Mouse (Mus musculus) limb, embryonic 12.5 days (tissue): ENCODE results near the gene Tigar. TPM values are rescaled to one million over a fixed set of nuclear protein-coding genes. Genes with fewer than 3 reads are reported as not detected.

ENCODE experiments used
- ATAC-seq: fragments of 200-750 bp; cut with Nextera tagmentation; 2 replicates; pipeline ENCODE4 v1.8.0; 2017; ENCODE audit warnings: low read depth, moderate TSS enrichment; ENCODE audit not compliant: insufficient number of reproducible peaks, insufficient read depth, low FRiP score, low TSS enrichment
- H3K27ac ChIP-seq: fragments of 300-500 bp; sonication (generic); 2 replicates; pipeline ENCODE4 v1.5.1; 2016; ENCODE audit warnings: mild to moderate bottlenecking, moderate library complexity
- H3K27me3 ChIP-seq: fragments of 300-500 bp; sonication (generic); 2 replicates; pipeline ENCODE4 v1.6.1; 2016; ENCODE audit warnings: mild to moderate bottlenecking, moderate library complexity
- H3K36me3 ChIP-seq: fragments of 300-500 bp; sonication (generic); 2 replicates; pipeline ENCODE4 v1.6.1; 2016; ENCODE audit warnings: mild to moderate bottlenecking, moderate library complexity
- H3K4me1 ChIP-seq: fragments of 300-500 bp; sonication (generic); replicated peaks from 2 replicates; pipeline ENCODE4 v1.6.1; 2016
- H3K4me2 ChIP-seq: fragments of 300-500 bp; sonication (generic); 2 replicates; pipeline ENCODE4 v1.6.1; 2016; ENCODE audit warnings: mild to moderate bottlenecking, moderate library complexity
- H3K4me3 ChIP-seq: fragments of 300-500 bp; sonication (generic); replicated peaks from 2 replicates; pipeline ENCODE4 v1.5.1; 2016; ENCODE audit warnings: mild to moderate bottlenecking
- H3K9ac ChIP-seq: fragments of 300-500 bp; sonication (generic); replicated peaks from 2 replicates; pipeline ENCODE4 v1.6.1; 2016; ENCODE audit warnings: mild to moderate bottlenecking, moderate library complexity
- H3K9me3 ChIP-seq: fragments of 300-500 bp; sonication (generic); 2 replicates; pipeline ENCODE4 v1.6.1; 2016; ENCODE audit warnings: mild to moderate bottlenecking, moderate library complexity
- WGBS: fragments of 180-500 bp; shearing (Covaris S2); methylation state at CpG from one replicate; pipeline ENCODE4 v1.1.7; 2016; 5-methylcytosine and 5-hydroxymethylcytosine counted together
- polyA plus RNA-seq: library from polyadenylated mRNA; unstranded; fragments of >200 nt; fragmentation: Nextera tagmentation; extraction: Ambion mirVana; gene quantifications from 2 replicates; pipeline ENCODE4 v1.2.1, GENCODE M21; 2016

The Tigar gene
- polyA plus RNA-seq, 1 experiment from 2014 or later = 3.7 TPM

GRCm38 (mm10) chr6:127138962-127139361 lies 29.6 kb upstream of the Tigar start:
- Histone ChIP-seq H3K27me3 (no peaks in the 10 kb centered on the region), H3K9ac (no peak overlapping the region), H3K4me3 (no peak overlapping the region), H3K4me2 (no peak overlapping the region), H3K9me3 (no peaks in the 10 kb centered on the region), H3K4me1 (peaks cover 16% of the 10 kb centered on the region), H3K36me3 (peaks cover 94% of the 10 kb centered on the region), H3K27ac (no peak overlapping the region)
- 97% methylated on average over 11 of the region's 11 CpGs for WGBS
- no peak for ATAC-seq

- Histone ChIP-seq H3K4me3 (no peak overlapping the region), H3K9ac (no peak overlapping the region), H3K4me2 (no peak overlapping the region), H3K36me3 (peaks cover 100% of the 10 kb centered on the region), H3K4me1 (no peaks in the 10 kb centered on the region), H3K9me3 (no peaks in the 10 kb centered on the region), H3K27me3 (no peaks in the 10 kb centered on the region), H3K27ac (no peak overlapping the region)
- ATAC-seq = 0 out of 2 replicates have a peak, but pooled peaks have one; percentile 7
- 76% methylated on average over 16 of the region's 16 CpGs for WGBS
Measured at GRCm38 (mm10) chr6:127133433-127134245, 24.3 kb upstream of the Tigar start.

GRCm38 (mm10) chr6:127132719-127133118 lies 23.4 kb upstream of the Tigar start:
- H3K4me2 ChIP-seq = no peak overlapping the region

GRCm38 (mm10) chr6:127131946-127132345 lies 22.6 kb upstream of the Tigar start:
- Histone ChIP-seq H3K4me1 (no peaks in the 10 kb centered on the region), H3K9ac (no peak overlapping the region), H3K4me2 (no peak overlapping the region), H3K9me3 (no peaks in the 10 kb centered on the region), H3K27ac (no peak overlapping the region), H3K36me3 (peaks cover 98% of the 10 kb centered on the region), H3K27me3 (no peaks in the 10 kb centered on the region), H3K4me3 (no peak overlapping the region)
- 87% methylated on average over 3 of the region's 3 CpGs for WGBS
- no peak for ATAC-seq

More at GRCm38 (mm10) chr6:127132719-127133118, 23.4 kb upstream of the Tigar start:
- H3K9ac ChIP-seq = no peak overlapping the region
- WGBS = 76% methylated on average over 3 of the region's 3 CpGs
- ATAC-seq = no peak
- no peaks in the 10 kb centered on the region for H3K4me1 ChIP-seq
- no peak overlapping the region for H3K4me3 ChIP-seq
- peaks cover 98% of the 10 kb centered on the region for H3K36me3 ChIP-seq
- no peak overlapping the region for H3K27ac ChIP-seq
- no peaks in the 10 kb centered on the region for H3K9me3 ChIP-seq
- no peaks in the 10 kb centered on the region for H3K27me3 ChIP-seq

- 83% methylated on average over 13 of the region's 13 CpGs for WGBS
- H3K27me3 ChIP-seq = no peaks in the 10 kb centered on the region
- no peak overlapping the region for H3K9ac ChIP-seq
- no peaks in the 10 kb centered on the region for H3K9me3 ChIP-seq
- no peak overlapping the region for H3K4me2 ChIP-seq
- no peak overlapping the region for H3K27ac ChIP-seq
- no peak overlapping the region for H3K4me3 ChIP-seq
- no peak for ATAC-seq
- no peaks in the 10 kb centered on the region for H3K4me1 ChIP-seq
- H3K36me3 ChIP-seq = peaks cover 95% of the 10 kb centered on the region
Measured at GRCm38 (mm10) chr6:127130377-127130776, 21.0 kb upstream of the Tigar start.

- no peaks in the 10 kb centered on the region for H3K4me1 ChIP-seq
- no peak overlapping the region for H3K9ac ChIP-seq
- no peak overlapping the region for H3K4me3 ChIP-seq
- H3K27me3 ChIP-seq = no peaks in the 10 kb centered on the region
- no peak overlapping the region for H3K4me2 ChIP-seq
- 91% methylated on average over 14 of the region's 14 CpGs for WGBS
- H3K36me3 ChIP-seq = peaks cover 88% of the 10 kb centered on the region
- ATAC-seq = no peak
- no peaks in the 10 kb centered on the region for H3K9me3 ChIP-seq
- no peak overlapping the region for H3K27ac ChIP-seq
Measured at GRCm38 (mm10) chr6:127129659-127130058, 20.3 kb upstream of the Tigar start.

- WGBS = 87% methylated on average over 7 of the region's 7 CpGs
- Histone ChIP-seq H3K36me3 (peaks cover 28% of the 10 kb centered on the region), H3K4me2 (no peak overlapping the region), H3K4me1 (no peaks in the 10 kb centered on the region), H3K27me3 (no peaks in the 10 kb centered on the region), H3K27ac (no peak overlapping the region), H3K4me3 (no peak overlapping the region), H3K9me3 (no peaks in the 10 kb centered on the region), H3K9ac (no peak overlapping the region)
- ATAC-seq = no peak
Measured at GRCm38 (mm10) chr6:127123506-127123905, 14.1 kb upstream of the Tigar start.

- no peaks in the 10 kb centered on the region for H3K27me3 ChIP-seq
- H3K36me3 ChIP-seq = peaks cover 23% of the 10 kb centered on the region
- WGBS = 86% methylated on average over 5 of the region's 5 CpGs
- H3K9me3 ChIP-seq = no peaks in the 10 kb centered on the region
- no peaks in the 10 kb centered on the region for H3K4me1 ChIP-seq
- no peak overlapping the region for H3K27ac ChIP-seq
- ATAC-seq = no peak
- H3K9ac ChIP-seq = no peak overlapping the region
- no peak overlapping the region for H3K4me2 ChIP-seq
- no peak overlapping the region for H3K4me3 ChIP-seq
Measured at GRCm38 (mm10) chr6:127122996-127123395, 13.6 kb upstream of the Tigar start.

GRCm38 (mm10) chr6:127122221-127122806 lies 13.0 kb upstream of the Tigar start:
- Histone ChIP-seq H3K9ac (no peak overlapping the region), H3K4me3 (no peak overlapping the region), H3K27ac (no peak overlapping the region), H3K36me3 (peaks cover 16% of the 10 kb centered on the region), H3K9me3 (no peaks in the 10 kb centered on the region), H3K4me1 (no peaks in the 10 kb centered on the region), H3K4me2 (no peak overlapping the region), H3K27me3 (no peaks in the 10 kb centered on the region)
- ATAC-seq = no peak
- WGBS = 65% methylated on average over 4 of the region's 4 CpGs

GRCm38 (mm10) chr6:127114753-127115456 lies 5.5 kb upstream of the Tigar start:
- Histone ChIP-seq H3K9ac (no peak overlapping the region), H3K4me3 (no peak overlapping the region), H3K36me3 (no peaks in the 10 kb centered on the region), H3K4me1 (no peaks in the 10 kb centered on the region), H3K27me3 (peaks cover 12% of the 10 kb centered on the region; the same call in 1 of the 2 replicates), H3K9me3 (no peaks in the 10 kb centered on the region), H3K4me2 (no peak overlapping the region), H3K27ac (no peak overlapping the region)
- ATAC-seq = no peak
- 67% methylated on average over 23 of the region's 23 CpGs for WGBS

- no peak for ATAC-seq
Measured at GRCm38 (mm10) chr6:127108368-127109060, 843 bp downstream of the Tigar start.

More at GRCm38 (mm10) chr6:127108368-127109060, 843 bp downstream of the Tigar start:
- H3K4me2 ChIP-seq = peak overlapping the region; percentile 84
- H3K36me3 ChIP-seq = no peaks in the 10 kb centered on the region
- peak overlapping the region; percentile 63; the same call in 1 of the 2 replicates for H3K9ac ChIP-seq
- peaks cover 4% of the 10 kb centered on the region for H3K27me3 ChIP-seq
- WGBS = 47% methylated on average over 20 of the region's 20 CpGs
- H3K4me3 ChIP-seq = peak overlapping the region; percentile 61
- H3K9me3 ChIP-seq = no peaks in the 10 kb centered on the region
- peaks cover 8% of the 10 kb centered on the region for H3K4me1 ChIP-seq
- no peak overlapping the region for H3K27ac ChIP-seq
